Mouse (Mus musculus) ES-E14 (cell line): Measurements from ENCODE around the gene Dpf1.

Experiments used
- CHD2 ChIP-seq: IDR thresholded peaks from 2 replicates; pipeline ENCODE4 v1.6.1; 2014; ENCODE audit warnings: mild to moderate bottlenecking, low read depth, low read length, inconsistent platforms
- ZC3H11A ChIP-seq: IDR thresholded peaks from 2 replicates; pipeline ENCODE4 v1.6.1; 2012; ENCODE audit warnings: low read depth, mild to moderate bottlenecking, inconsistent platforms, low read length, borderline replicate concordance

DNA sequence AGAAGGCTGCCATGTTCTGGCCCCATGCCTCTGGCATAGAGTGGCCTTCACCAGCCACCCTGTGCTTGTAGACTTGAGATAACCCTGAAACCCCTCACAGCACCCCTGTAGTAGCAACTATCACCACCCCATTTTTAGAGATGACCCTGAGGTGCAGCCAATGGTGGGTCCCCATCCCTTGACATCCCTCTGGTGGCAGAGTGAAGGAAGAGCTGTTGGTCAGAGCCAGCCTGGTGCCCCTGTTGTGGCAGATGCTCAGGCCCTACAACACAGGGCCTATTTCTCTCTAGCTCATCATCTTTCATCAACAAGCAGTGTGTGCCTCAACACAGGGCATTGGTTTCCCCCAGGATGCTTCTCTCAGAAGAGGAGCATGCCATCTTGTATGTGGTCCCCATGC lies 31.5 kb downstream of the Dpf1 start:
- no peak for TF ChIP-seq CHD2
- no peak for TF ChIP-seq ZC3H11A
